Mouse (Mus musculus) embryonic facial prominence, embryonic 11.5 days (tissue): ENCODE measurements around the gene Hap1. TPM values are rescaled to one million over a fixed set of nuclear protein-coding genes. Genes with fewer than 3 reads are reported as not detected.

ENCODE experiments used
- ATAC-seq: fragments of 200-750 bp; cut with Nextera tagmentation; replicated peaks from 2 replicates; pipeline ENCODE4 v1.8.0; 2017; ENCODE audit warnings: low read depth; ENCODE audit not compliant: insufficient number of reproducible peaks, low FRiP score, low TSS enrichment
- DNase-seq: peaks from one replicate; pipeline ENCODE4 v3.0.0-alpha.2; 2015; ENCODE audit warnings: low spot score
- H3K27ac ChIP-seq: fragments of 300-500 bp; sonication (generic); replicated peaks from 2 replicates; pipeline ENCODE4 v1.5.1; 2014; ENCODE audit warnings: mild to moderate bottlenecking, low read depth, low read length, control low read depth
- H3K27me3 ChIP-seq: fragments of 300-500 bp; sonication (generic); 2 replicates; pipeline ENCODE4 v1.6.1; 2014; ENCODE audit warnings: mild to moderate bottlenecking, low read length, moderate library complexity, mixed read lengths; ENCODE audit not compliant: control insufficient read depth, insufficient read depth
- H3K36me3 ChIP-seq: fragments of 300-500 bp; sonication (generic); replicated peaks from 2 replicates; pipeline ENCODE4 v1.6.1; 2014; ENCODE audit warnings: low read depth, mild to moderate bottlenecking, low read length, moderate library complexity, mixed read lengths; ENCODE audit not compliant: control insufficient read depth, insufficient read depth
- H3K4me1 ChIP-seq: fragments of 300-500 bp; sonication (generic); 2 replicates; pipeline ENCODE4 v1.6.1; 2014; ENCODE audit warnings: low read length, mixed read lengths; ENCODE audit not compliant: control insufficient read depth, insufficient read depth
- H3K4me2 ChIP-seq: fragments of 300-500 bp; sonication (generic); 2 replicates; pipeline ENCODE4 v1.6.1; 2014; ENCODE audit warnings: low read depth, mild to moderate bottlenecking, control low read depth, low read length, moderate library complexity
- H3K4me3 ChIP-seq: fragments of 300-500 bp; sonication (generic); 2 replicates; pipeline ENCODE4 v1.5.1; 2014; ENCODE audit warnings: low read depth, low read length, control low read depth
- H3K9ac ChIP-seq: fragments of 300-500 bp; sonication (generic); replicated peaks from 2 replicates; pipeline ENCODE4 v1.6.1; 2014; ENCODE audit warnings: mild to moderate bottlenecking, control low read depth, low read length
- H3K9me3 ChIP-seq: fragments of 300-500 bp; sonication (generic); replicated peaks from 2 replicates; pipeline ENCODE4 v1.6.1; 2016; ENCODE audit warnings: mild to moderate bottlenecking, low read length, inconsistent platforms, mixed read lengths; ENCODE audit not compliant: control insufficient read depth
- WGBS: fragments of 180-500 bp; shearing (Covaris S2); extraction: QIAGEN DNeasy Blood & Tissue Kit; methylation state at CpG from one replicate; pipeline ENCODE4 v1.1.7; 2014; 5-methylcytosine and 5-hydroxymethylcytosine counted together
- polyA plus RNA-seq: library from polyadenylated mRNA; unstranded; fragments of >200 nt; fragmentation: Nextera tagmentation; extraction: Ambion mirVana; gene quantifications from 2 replicates; pipeline ENCODE4 v1.2.1, GENCODE M21; 2014

Gene Hap1
- polyA plus RNA-seq, 1 experiment from 2014 or later: 5.5 TPM

DNA sequence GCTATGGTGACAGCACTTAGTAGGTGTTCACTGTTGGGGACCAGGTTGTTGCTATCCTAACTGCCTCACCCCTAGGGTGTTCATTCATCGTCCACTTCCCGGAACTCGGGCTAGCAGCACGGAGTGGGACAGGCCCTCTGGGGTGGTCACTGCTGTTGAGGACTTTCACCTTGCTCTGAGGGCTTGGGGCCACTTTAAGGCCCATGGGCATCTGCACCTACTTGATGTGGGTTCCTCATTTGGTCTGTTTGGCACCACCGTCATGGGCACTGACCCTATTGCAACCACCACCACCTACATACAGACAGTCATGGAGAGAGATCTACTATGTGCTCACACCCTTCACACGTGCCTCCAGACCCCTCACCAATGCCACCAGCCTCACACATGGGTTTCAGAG lies 31.2 kb upstream of the Hap1 start:
- 84% methylated on average over 6 of the region's 6 CpGs for WGBS
- H3K4me2 ChIP-seq: no peak overlapping the region

DNA sequence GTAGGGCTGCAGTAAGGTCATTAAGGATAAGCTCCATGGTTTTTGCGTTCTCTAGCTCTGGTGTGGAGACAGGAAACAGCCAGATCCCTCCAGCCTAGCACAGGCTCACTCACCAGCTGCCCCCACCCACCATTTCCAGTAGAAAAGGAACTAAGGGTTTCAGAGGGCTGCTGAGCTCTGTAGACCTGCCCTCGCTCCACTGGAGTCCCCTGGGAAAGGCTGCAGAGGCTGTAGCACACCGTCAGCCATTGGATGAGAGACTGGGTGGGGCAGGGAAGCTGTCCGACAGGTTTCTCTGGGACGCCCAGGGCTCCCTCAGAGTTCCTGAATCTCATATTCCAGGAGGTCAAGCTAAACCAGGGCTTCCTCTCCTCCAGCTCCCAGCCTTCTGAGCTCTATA lies 30.7 kb upstream of the Hap1 start:
- H3K4me2 ChIP-seq: no peak overlapping the region
- DNase-seq: peak; percentile 47
- no peaks in the 10 kb centered on the region for H3K27me3 ChIP-seq
- no peak overlapping the region for H3K4me3 ChIP-seq
- H3K36me3 ChIP-seq: no peaks in the 10 kb centered on the region; the same call in 1 of the 2 replicates
- 45% methylated on average over 5 of the region's 5 CpGs for WGBS
- no peak overlapping the region; the same call in 1 of the 2 replicates for H3K27ac ChIP-seq
- no peak overlapping the region for H3K9ac ChIP-seq
- H3K4me1 ChIP-seq: peaks cover 5% of the 10 kb centered on the region; the same call in 1 of the 2 replicates
- H3K9me3 ChIP-seq: no peaks in the 10 kb centered on the region
- no peak; the same call in 1 of the 2 replicates for ATAC-seq

More for the DNA sequence above, 31.2 kb upstream of the Hap1 start:
- Histone ChIP-seq H3K9me3 (no peaks in the 10 kb centered on the region), H3K9ac (no peak overlapping the region), H3K27ac (no peak overlapping the region; the same call in 1 of the 2 replicates), H3K4me1 (peaks cover 5% of the 10 kb centered on the region; the same call in 1 of the 2 replicates), H3K36me3 (no peaks in the 10 kb centered on the region; the same call in 1 of the 2 replicates), H3K27me3 (no peaks in the 10 kb centered on the region), H3K4me3 (no peak overlapping the region)
- no peak for ATAC-seq
- DNase-seq: no peak

DNA sequence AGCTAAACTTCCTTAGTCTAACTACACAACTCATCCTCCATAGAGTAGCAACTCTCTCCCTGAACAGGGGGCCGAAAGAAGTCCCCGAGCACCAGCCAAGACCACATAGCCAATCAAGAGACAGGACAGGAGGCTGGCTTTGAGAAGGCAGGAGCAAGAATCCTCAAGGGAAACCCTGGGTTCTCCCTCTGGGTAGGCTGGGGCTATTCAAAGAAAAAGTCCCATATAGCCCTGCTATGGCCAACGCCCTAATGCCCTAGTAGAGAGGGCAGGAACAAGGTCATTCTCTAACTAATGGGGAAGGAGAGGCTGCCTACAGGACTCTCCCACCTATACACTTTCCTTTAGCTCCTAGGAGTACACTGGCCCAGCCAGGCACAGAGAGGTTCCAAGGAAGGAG lies 29.1 kb upstream of the Hap1 start:
- no peaks in the 10 kb centered on the region; the same call in 1 of the 2 replicates for H3K36me3 ChIP-seq
- H3K9ac ChIP-seq: no peak overlapping the region
- no peak overlapping the region for H3K27ac ChIP-seq
- no peak for ATAC-seq
- peaks cover 5% of the 10 kb centered on the region; the same call in 1 of the 2 replicates for H3K4me1 ChIP-seq
- no peak overlapping the region for H3K4me2 ChIP-seq
- DNase-seq: no peak
- H3K27me3 ChIP-seq: no peaks in the 10 kb centered on the region
- WGBS: 80% methylated on average over 3 of the region's 3 CpGs
- no peak overlapping the region for H3K4me3 ChIP-seq
- H3K9me3 ChIP-seq: no peaks in the 10 kb centered on the region

DNA sequence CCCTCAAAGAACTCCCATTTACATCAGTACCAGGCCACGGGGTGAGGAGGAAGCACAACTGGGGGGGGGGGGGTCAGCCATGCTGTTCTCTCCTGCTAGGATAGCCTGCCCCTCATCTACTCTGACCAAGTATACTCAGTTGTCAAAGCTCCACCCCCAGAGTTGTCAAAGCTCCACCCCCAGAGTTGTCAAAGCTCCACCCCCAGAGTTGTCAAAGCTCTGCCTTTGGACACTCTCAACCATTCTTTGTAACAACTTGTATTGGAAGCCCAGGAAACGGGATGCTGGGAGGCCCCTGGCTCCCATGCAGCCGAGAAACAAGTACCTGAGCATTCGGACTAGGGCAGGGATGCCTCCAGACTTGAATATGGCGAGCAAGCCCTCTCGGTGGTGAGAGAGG lies 26.8 kb upstream of the Hap1 start:
- no peak overlapping the region for H3K9ac ChIP-seq
- DNase-seq (no peak), ATAC-seq (no peak)
- H3K36me3 ChIP-seq: no peaks in the 10 kb centered on the region; the same call in none of the 2 replicates
- H3K27me3 ChIP-seq: no peaks in the 10 kb centered on the region
- H3K4me3 ChIP-seq: no peak overlapping the region
- no peak overlapping the region for H3K4me2 ChIP-seq
- H3K27ac ChIP-seq: no peak overlapping the region
- H3K9me3 ChIP-seq: no peaks in the 10 kb centered on the region
- no peaks in the 10 kb centered on the region for H3K4me1 ChIP-seq
- 83% methylated on average over 6 of the region's 6 CpGs for WGBS

DNA sequence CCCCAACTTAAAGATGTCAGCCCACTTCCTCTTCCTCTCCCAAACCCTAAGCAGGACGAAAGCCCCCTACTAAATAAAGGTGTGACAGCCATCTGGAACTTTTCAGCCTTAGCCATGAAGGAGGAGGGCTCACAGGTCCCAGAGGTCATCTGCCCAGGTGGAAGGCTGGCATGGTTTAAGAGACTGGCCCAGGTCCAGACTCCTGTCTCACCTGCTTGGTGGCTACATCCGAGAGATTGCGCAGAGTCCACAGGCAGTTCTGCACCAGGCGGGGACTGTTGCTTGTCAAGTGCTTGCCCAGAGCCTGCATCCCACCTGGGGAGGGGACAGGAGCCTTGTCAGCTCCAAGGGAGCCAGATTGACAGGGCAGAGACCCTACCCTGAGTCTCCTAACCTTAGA lies 23.4 kb upstream of the Hap1 start:
- Histone ChIP-seq H3K27me3 (no peaks in the 10 kb centered on the region), H3K27ac (no peak overlapping the region), H3K9me3 (no peaks in the 10 kb centered on the region), H3K4me2 (no peak overlapping the region), H3K4me1 (no peaks in the 10 kb centered on the region), H3K9ac (no peak overlapping the region), H3K36me3 (no peaks in the 10 kb centered on the region; the same call in none of the 2 replicates), H3K4me3 (no peak overlapping the region)
- DNase-seq (no peak), ATAC-seq (no peak)
- 96% methylated on average over 4 of the region's 4 CpGs for WGBS

DNA sequence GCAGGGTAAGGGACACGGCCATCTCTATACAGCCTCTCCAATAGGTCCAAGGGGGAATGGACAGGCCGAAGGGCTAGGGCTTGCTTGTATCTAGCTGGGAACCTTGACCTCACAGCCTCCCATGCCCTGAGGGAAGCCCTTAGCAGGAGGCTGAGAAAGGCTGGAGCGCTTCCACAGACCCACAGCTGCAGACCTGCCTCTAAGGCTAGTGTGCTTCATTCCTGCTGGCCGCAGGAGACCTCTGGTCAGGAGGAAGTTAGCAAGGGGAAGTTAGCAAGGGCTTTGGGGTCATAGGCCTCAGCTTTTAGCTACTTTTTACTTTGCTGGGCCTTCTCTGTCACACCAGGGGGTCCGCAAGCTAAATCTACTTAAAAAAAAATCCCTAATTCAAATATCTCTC lies 22.5 kb upstream of the Hap1 start:
- Histone ChIP-seq H3K4me3 (no peak overlapping the region), H3K27ac (no peak overlapping the region), H3K4me1 (no peaks in the 10 kb centered on the region), H3K4me2 (no peak overlapping the region), H3K9me3 (no peaks in the 10 kb centered on the region), H3K9ac (no peak overlapping the region), H3K27me3 (no peaks in the 10 kb centered on the region), H3K36me3 (no peaks in the 10 kb centered on the region; the same call in none of the 2 replicates)
- ATAC-seq (no peak), DNase-seq (no peak)
- 84% methylated on average over 5 of the region's 5 CpGs for WGBS

DNA sequence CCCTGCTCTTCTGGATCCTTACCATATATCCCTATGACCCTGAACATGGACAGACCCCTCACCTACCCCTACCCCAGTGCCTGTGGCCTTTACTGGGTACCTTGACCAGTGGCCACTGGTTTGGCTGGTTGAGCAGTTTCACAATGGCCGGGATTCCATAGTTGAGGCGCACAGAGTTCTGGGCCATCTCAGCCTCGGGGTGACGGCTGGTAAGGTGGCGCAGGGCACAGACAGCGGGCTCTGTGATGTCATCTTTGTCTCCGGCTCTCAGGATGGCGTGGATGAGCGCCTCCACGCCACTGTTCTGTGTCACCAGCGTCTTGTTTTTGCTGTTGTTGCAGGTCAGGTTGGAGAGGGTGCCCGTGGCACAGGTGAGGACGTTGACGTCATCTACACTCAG lies 22.1 kb upstream of the Hap1 start:
- Histone ChIP-seq H3K36me3 (no peaks in the 10 kb centered on the region; the same call in none of the 2 replicates), H3K9me3 (no peaks in the 10 kb centered on the region), H3K4me2 (no peak overlapping the region), H3K4me3 (no peak overlapping the region), H3K27me3 (no peaks in the 10 kb centered on the region), H3K4me1 (no peaks in the 10 kb centered on the region), H3K27ac (no peak overlapping the region), H3K9ac (no peak overlapping the region)
- ATAC-seq (no peak), DNase-seq (no peak)
- WGBS: 93% methylated on average over 14 of the region's 14 CpGs

DNA sequence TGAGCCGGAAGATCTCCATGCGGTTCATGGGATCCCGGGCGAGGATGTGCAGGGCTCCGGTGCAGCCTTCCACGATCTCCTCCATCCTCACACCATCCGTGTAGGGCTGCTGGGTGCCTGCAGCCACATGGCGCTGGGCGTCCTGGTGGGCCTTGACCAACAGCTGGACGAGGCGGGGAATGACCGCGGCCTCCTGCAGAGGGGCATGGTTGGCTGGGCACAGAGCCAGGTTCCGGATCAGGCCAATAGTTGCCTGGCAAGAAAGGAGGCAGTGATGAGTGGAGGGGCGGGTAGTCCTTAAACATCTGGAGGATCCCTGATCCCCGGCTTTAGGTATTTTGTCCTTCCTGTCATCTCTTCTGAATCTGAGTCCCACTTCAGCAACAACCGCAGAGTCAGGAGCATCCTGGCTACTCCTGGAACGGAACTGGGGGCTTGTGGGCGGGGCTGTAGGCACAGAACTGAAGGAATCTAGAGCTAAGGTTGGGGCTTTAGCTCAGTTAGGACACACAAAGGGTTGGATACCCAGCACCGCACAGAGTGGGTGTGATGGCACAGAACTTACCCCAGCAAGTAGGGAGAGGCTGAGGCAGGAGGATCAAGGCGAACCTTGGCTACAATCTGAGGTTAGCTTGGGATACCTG lies 20.9 kb upstream of the Hap1 start:
- 92% methylated on average over 21 of the region's 21 CpGs for WGBS
- no peak overlapping the region for H3K4me2 ChIP-seq
- H3K4me3 ChIP-seq: no peak overlapping the region
- no peak overlapping the region for H3K27ac ChIP-seq
- H3K4me1 ChIP-seq: no peaks in the 10 kb centered on the region
- no peak for DNase-seq
- H3K27me3 ChIP-seq: no peaks in the 10 kb centered on the region
- no peak overlapping the region for H3K9ac ChIP-seq
- no peaks in the 10 kb centered on the region; the same call in none of the 2 replicates for H3K36me3 ChIP-seq
- no peaks in the 10 kb centered on the region for H3K9me3 ChIP-seq
- no peak for ATAC-seq
